In genomic region chr9:72925021-72925934, GRCm38 (mm10) we compare ENCODE assay signal across 8 mouse cellular contexts. TPM values are rescaled to one million over a fixed set of nuclear protein-coding genes. Genes with fewer than 3 reads are reported as not detected.
DNase-seq lines count a peak whose midpoint lies in the region; ATAC-seq lines count a peak whose summit lies in the region.
"Had no signal": no experiment of that assay in that cellular context is flagged by ENCODE, and none has a peak within 500 bp of the region (broad histone marks: within the 10 kb centered on the region; RNA-seq: fewer than 3 reads in every experiment).

TSS of gene Pygo1 (plus strand) at chr9:72925645.

- peak within 1 kb of the TSS; percentile 96 for H3K9ac ChIP-seq in hindbrain, embryonic 11.5 days (ENCODE audit: low read depth, low read length)
- peak within 1 kb of the TSS; percentile 92 for H3K9ac ChIP-seq in stomach, embryonic 14.5 days (replicated peaks; ENCODE audit: low read depth, low read length)

- no peaks in the 10 kb centered on the region for H3K36me3 ChIP-seq in hindbrain, embryonic 11.5 days (ENCODE audit: control insufficient read depth, insufficient read depth, low read length)
- H3K36me3 ChIP-seq in midbrain, embryonic 10.5 days: peaks cover 15% of the 10 kb centered on the region
- H3K36me3 ChIP-seq in stomach, embryonic 14.5 days (ENCODE audit: control insufficient read depth, insufficient read depth, low read length): no peaks in the 10 kb centered on the region

- H3K4me3 ChIP-seq in hindbrain, embryonic 11.5 days (ENCODE audit: low read depth, low read length): peak within 1 kb of the TSS; percentile 78
- peak within 1 kb of the TSS; percentile 85 for H3K4me3 ChIP-seq in midbrain, embryonic 10.5 days
- peak within 1 kb of the TSS; percentile 57 for H3K4me3 ChIP-seq in stomach, embryonic 14.5 days (ENCODE audit: low read depth, low read length)

- intact Hi-C loops in left cerebral cortex, postnatal 25 days (cut with DNase I): no loop called here

- WGBS in hindbrain, embryonic 11.5 days: under 1% methylated on average over 61 of the region's 108 CpGs
- under 1% methylated on average over 102 of the region's 108 CpGs for WGBS in midbrain, embryonic 10.5 days
- WGBS in stomach, embryonic 14.5 days: under 1% methylated on average over 82 of the region's 108 CpGs

- H3K9me3 ChIP-seq in hindbrain, embryonic 11.5 days (ENCODE audit: control insufficient read depth, low read length): no peaks in the 10 kb centered on the region
- H3K9me3 ChIP-seq in midbrain, embryonic 10.5 days (replicated peaks): no peaks in the 10 kb centered on the region
- H3K9me3 ChIP-seq in stomach, embryonic 14.5 days (ENCODE audit: control insufficient read depth, low read depth, low read length): no peaks in the 10 kb centered on the region

- H3K4me2 ChIP-seq in hindbrain, embryonic 11.5 days (replicated peaks; ENCODE audit: low read depth, low read length): peak within 1 kb of the TSS; percentile 94
- peak within 1 kb of the TSS; percentile 90 for H3K4me2 ChIP-seq in stomach, embryonic 14.5 days (replicated peaks; ENCODE audit: low read depth, low read length)

- peaks cover 3% of the 10 kb centered on the region; the same call in 1 of the 2 replicates for H3K4me1 ChIP-seq in hindbrain, embryonic 11.5 days (replicated peaks; ENCODE audit: control insufficient read depth, insufficient read depth, low read length)
- H3K4me1 ChIP-seq in midbrain, embryonic 10.5 days: peaks cover 38% of the 10 kb centered on the region
- H3K4me1 ChIP-seq in stomach, embryonic 14.5 days (ENCODE audit: control insufficient read depth, insufficient read depth, low read length): peaks cover 9% of the 10 kb centered on the region; the same call in 1 of the 2 replicates

- ATAC-seq in hindbrain, embryonic 11.5 days (ENCODE audit: low FRiP score): peak; percentile 83
- ATAC-seq in stomach, embryonic 14.5 days (ENCODE audit: insufficient number of reproducible peaks, insufficient read depth, low FRiP score, low read depth): peak; percentile 78

- DNase-seq in adrenal gland, adult 2 months: peak; percentile 70
- peak; percentile 34 for DNase-seq in cerebellum, adult 9-11 months
- peak; percentile 35 to 36 for DNase-seq in frontal cortex, postnatal 25 days (ENCODE audit: low spot score in 2 of 2)
- peak; percentile 78 for DNase-seq in hindbrain, embryonic 11.5 days (ENCODE audit: low spot score)
- peak; percentile 31 to 51 for DNase-seq in left cerebral cortex, postnatal 25 days (ENCODE audit: low spot score in 2 of 2)
- DNase-seq in midbrain, embryonic 10.5 days (ENCODE audit: low spot score): peak; percentile 80

- peak within 1 kb of the TSS; percentile 79 for H3K27ac ChIP-seq in hindbrain, embryonic 11.5 days (ENCODE audit: low read depth, low read length)
- H3K27ac ChIP-seq in midbrain, embryonic 10.5 days (replicated peaks): peak within 1 kb of the TSS; percentile 94
- H3K27ac ChIP-seq in stomach, embryonic 14.5 days (ENCODE audit: low read length): peak within 1 kb of the TSS; percentile 87

- H3K27me3 ChIP-seq in hindbrain, embryonic 11.5 days (ENCODE audit: control insufficient read depth, insufficient read depth, low read length): no peaks in the 10 kb centered on the region
- peaks cover 44% of the 10 kb centered on the region for H3K27me3 ChIP-seq in midbrain, embryonic 10.5 days (ENCODE audit: low read depth, poor library complexity, severe bottlenecking)
- no peaks in the 10 kb centered on the region for H3K27me3 ChIP-seq in stomach, embryonic 14.5 days (ENCODE audit: control insufficient read depth, insufficient read depth, low read length)

RNA-seq across cellular contexts. Expression of gene Pygo1, which starts in this region (rescaled TPM):
- total RNA-seq in adrenal gland, adult 2 months (2021): 1 to 10 TPM; 2.8 to 5.1 TPM
- polyA plus RNA-seq in adrenal gland, adult 2 months (2012; rRNA removed): 0.53 and 0.77 TPM in 2 replicates
- 11.5 and 12.4 TPM in 2 replicates for polyA plus RNA-seq in hindbrain, embryonic 11.5 days (2014; fragmentation: Nextera tagmentation; extraction: Ambion mirVana)
- total RNA-seq in left cerebral cortex, postnatal 25 days (2021): 10 to 100 TPM; 14.5 to 14.6 TPM
- 4.9 and 5.8 TPM in 2 replicates for polyA plus RNA-seq in midbrain, embryonic 10.5 days (2016; fragmentation: Nextera tagmentation; extraction: Ambion mirVana)
- 6.8 and 7.4 TPM in 2 replicates for polyA plus RNA-seq in stomach, embryonic 14.5 days (2014; fragmentation: Nextera tagmentation; extraction: Ambion mirVana)
- total RNA-seq: common myeloid progenitor, adult 5-6 weeks had no signal

Comparison
In these comparisons a context has a peak if more than half of its experiments do, and no peak if none do; other contexts are left out.
1. Peak in every context shown above with its lines: DNase-seq, ATAC-seq, H3K4me3 ChIP-seq and H3K27ac ChIP-seq.